Mouse (Mus musculus): ENCODE data around the gene Kcnmb4. TPM values are rescaled to one million over a fixed set of nuclear protein-coding genes. Genes with fewer than 3 reads are reported as not detected.

Kcnmb4 gene
- polyA plus RNA-seq (2015; fragmentation: Nextera tagmentation; extraction: Ambion mirVana) = 0.34 and 0.53 TPM in 2 replicates

DNA sequence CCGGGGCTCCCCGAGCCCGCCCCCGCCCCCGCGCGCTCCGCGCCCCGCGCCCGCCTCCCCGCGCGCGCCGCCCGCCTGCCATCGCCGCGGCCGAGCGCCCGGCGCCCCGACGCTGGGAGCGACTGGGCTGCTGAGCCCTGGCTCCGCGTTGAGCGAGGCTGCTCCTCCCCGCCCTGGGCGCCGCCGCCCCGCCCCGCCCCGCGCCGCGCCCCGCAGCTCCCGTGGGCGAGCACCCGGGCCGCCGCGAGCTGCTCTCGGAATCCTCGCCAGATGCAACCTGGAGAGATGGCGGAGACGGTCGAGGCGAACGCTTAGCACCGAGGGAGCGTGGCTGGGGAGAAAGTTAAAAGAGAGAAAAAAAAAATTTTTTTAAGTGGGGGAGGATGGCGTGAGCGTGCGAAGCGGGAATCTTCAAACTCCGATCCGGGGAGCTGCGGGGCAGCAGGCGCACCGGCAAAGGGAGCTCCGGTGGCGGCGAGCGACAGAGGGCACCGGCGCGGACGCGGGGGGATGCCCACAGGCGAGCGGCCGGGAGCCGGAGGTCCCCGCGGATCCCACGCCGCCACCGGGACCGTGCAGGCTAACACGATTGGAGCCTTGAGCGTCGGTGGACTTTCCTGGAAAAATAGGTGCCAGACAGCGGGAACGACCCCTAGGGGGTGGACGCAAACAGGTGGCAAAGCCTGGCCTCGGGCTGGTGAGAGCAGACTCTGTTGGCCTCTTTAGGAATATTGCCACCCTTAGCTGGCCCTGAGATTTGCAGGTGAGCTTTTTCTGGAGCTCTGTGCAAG, at the start of gene Kcnmb4:
Gene Kcnmb4, minus strand, starts transcription at position 120 of the 791 bp plus-strand sequence.

Other genes with a start within 250 kb of the Kcnmb4 start
- gene Ptprb, start 198.4 kb downstream of the Kcnmb4 start, polyA plus RNA-seq (2015; fragmentation: Nextera tagmentation; extraction: Ambion mirVana) = 4.2 and 5.0 TPM in 2 replicates
- gene Cnot2, start 107.6 kb upstream of the Kcnmb4 start, polyA plus RNA-seq (2015; fragmentation: Nextera tagmentation; extraction: Ambion mirVana) = 37.8 and 38.8 TPM in 2 replicates

All from spleen, postnatal 0 days (tissue).